Mouse (Mus musculus) gonadal fat pad, adult 2 months (tissue): ENCODE measurements around the gene Inca1. TPM values are rescaled to one million over a fixed set of nuclear protein-coding genes. Genes with fewer than 3 reads are reported as not detected.

Experiments used
- DNase-seq: peaks from one replicate; pipeline ENCODE4 v3.0.0-alpha.2; 2012; ENCODE audit warnings: low read depth
- polyA plus RNA-seq: library from polyadenylated mRNA; depleted of rRNA; stranded (reverse); fragments of >200 nt; gene quantifications from 2 replicates; pipeline ENCODE4 v1.2.3, GENCODE M21; 2012

Gene Inca1
- polyA plus RNA-seq, 1 experiment: 12.4 TPM

- no peak for DNase-seq
Measured at GRCm38 (mm10) chr11:70701984-70702733, 2.2 kb upstream of the Inca1 start.

- DNase-seq: no peak
Measured at GRCm38 (mm10) chr11:70701221-70701955, 1.4 kb upstream of the Inca1 start.

- no peak for DNase-seq
Measured at GRCm38 (mm10) chr11:70700613-70701012, 658 bp upstream of the Inca1 start.

- DNase-seq: no peak
Measured at GRCm38 (mm10) chr11:70699051-70699450, 904 bp downstream of the Inca1 start.

GRCm38 (mm10) chr11:70697376-70697775 is 2.6 kb downstream of the Inca1 start:
- DNase-seq: no peak

GRCm38 (mm10) chr11:70693504-70693903 is 6.5 kb downstream of the Inca1 start:
- DNase-seq: no peak

- no peak for DNase-seq
Measured at GRCm38 (mm10) chr11:70689578-70689977, 10.4 kb downstream of the Inca1 start.

- no peak for DNase-seq
Measured at GRCm38 (mm10) chr11:70688372-70688771, 11.6 kb downstream of the Inca1 start.

GRCm38 (mm10) chr11:70687601-70688199 is 12.3 kb downstream of the Inca1 start, which contains the start of gene Camta2:
Gene Camta2 (minus strand): TSS chr11:70688105.
- no peak for DNase-seq

- no peak for DNase-seq
Measured at GRCm38 (mm10) chr11:70686901-70687566, 12.9 kb downstream of the Inca1 start.

- DNase-seq: no peak
Measured at GRCm38 (mm10) chr11:70683640-70684039, 16.3 kb downstream of the Inca1 start.

GRCm38 (mm10) chr11:70681897-70682581 is 17.9 kb downstream of the Inca1 start:
- DNase-seq: no peak

GRCm38 (mm10) chr11:70681170-70681569 is 18.8 kb downstream of the Inca1 start:
- DNase-seq: no peak

- no peak for DNase-seq
Measured at GRCm38 (mm10) chr11:70679894-70680293, 20.1 kb downstream of the Inca1 start.

GRCm38 (mm10) chr11:70679361-70679760 is 20.6 kb downstream of the Inca1 start:
- no peak for DNase-seq

GRCm38 (mm10) chr11:70678576-70678975 is 21.4 kb downstream of the Inca1 start:
- DNase-seq: no peak

- DNase-seq: no peak
Measured at GRCm38 (mm10) chr11:70678092-70678491, 21.9 kb downstream of the Inca1 start.

- no peak for DNase-seq
Measured at GRCm38 (mm10) chr11:70674501-70674900, 25.5 kb downstream of the Inca1 start.

- no peak for DNase-seq
Measured at GRCm38 (mm10) chr11:70674014-70674413, 25.9 kb downstream of the Inca1 start.

- DNase-seq: no peak
Measured at GRCm38 (mm10) chr11:70671333-70672047, 28.5 kb downstream of the Inca1 start.

- no peak for DNase-seq
Measured at GRCm38 (mm10) chr11:70670483-70670882, 29.5 kb downstream of the Inca1 start.
